Mouse (Mus musculus): ENCODE results near the gene Fkbp8. TPM values are rescaled to one million over a fixed set of nuclear protein-coding genes. Genes with fewer than 3 reads are reported as not detected.

Gene Fkbp8
- 532 and 593 TPM in 2 replicates for total RNA-seq (2014; rRNA removed)
- 343 and 360 TPM in 2 replicates for polyA plus RNA-seq (2015; fragmentation: Nextera tagmentation; extraction: Ambion mirVana)

DNA sequence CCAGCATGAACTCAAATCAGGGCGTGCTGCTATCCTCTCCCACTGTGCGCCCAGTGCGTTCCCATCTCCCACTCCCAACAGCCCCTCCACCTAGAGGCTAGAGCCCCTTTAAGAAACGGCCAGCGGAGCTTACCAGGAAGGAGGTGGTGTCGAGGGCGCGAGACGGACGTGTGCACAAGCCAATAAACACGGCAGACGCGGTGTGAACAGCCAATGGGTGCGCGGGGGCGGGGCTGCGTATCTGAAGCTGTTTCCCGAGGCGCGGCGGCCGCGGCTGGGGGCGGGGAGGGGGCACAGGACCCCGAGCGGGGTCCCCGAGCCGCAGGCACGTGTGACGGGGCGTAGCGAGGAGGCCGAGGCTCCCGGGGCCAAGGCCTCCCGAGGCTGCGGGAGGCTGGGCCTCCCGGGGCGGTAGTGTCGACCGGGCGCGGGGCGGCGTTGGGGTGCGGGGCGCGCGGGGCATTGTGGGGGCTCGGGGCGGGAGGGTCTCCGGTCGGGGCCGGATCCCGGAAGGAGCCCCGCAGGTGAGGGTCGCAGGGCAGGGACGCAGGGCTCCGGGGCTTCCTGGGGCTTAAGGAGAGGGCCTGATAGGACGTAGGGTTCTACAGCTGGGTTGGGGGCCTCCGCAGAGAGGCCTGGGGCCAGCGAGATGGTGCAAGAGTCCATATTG lies at the start of gene Fkbp8, which contains the start of gene Kxd1:
TSS of gene Fkbp8 (plus strand) at position 213 of the 670 bp plus-strand sequence.
TSS of gene Kxd1 (minus strand) at position 445 of the 670 bp plus-strand sequence.
- Histone ChIP-seq H3K9ac (replicated peaks; ENCODE audit: low read length) (peak within 1 kb of the TSS; percentile 98), H3K36me3 (ENCODE audit: insufficient read depth, low read length) (peaks cover 17% of the 10 kb centered on the region), H3K4me2 (ENCODE audit: low read depth, low read length) (peak within 1 kb of the TSS; percentile 64), H3K4me1 (ENCODE audit: insufficient read depth, low read length) (peaks cover 7% of the 10 kb centered on the region; the same call in 1 of the 2 replicates), H3K27me3 (ENCODE audit: insufficient read depth, low read length) (no peaks in the 10 kb centered on the region), H3K4me3 (ENCODE audit: low read length) (peak within 1 kb of the TSS; percentile 89), H3K27ac (peak within 1 kb of the TSS; percentile 93), H3K9me3 (ENCODE audit: low read length) (no peaks in the 10 kb centered on the region)
- 3% methylated on average over 56 of the region's 61 CpGs for WGBS
- DNase-seq (ENCODE audit: low spot score): peak; percentile 97
- peak; percentile 37 for TF ChIP-seq CTCF (IDR thresholded peaks at IDR 0.05; ENCODE audit: low read depth)
- ATAC-seq: peak; percentile 94

DNA sequence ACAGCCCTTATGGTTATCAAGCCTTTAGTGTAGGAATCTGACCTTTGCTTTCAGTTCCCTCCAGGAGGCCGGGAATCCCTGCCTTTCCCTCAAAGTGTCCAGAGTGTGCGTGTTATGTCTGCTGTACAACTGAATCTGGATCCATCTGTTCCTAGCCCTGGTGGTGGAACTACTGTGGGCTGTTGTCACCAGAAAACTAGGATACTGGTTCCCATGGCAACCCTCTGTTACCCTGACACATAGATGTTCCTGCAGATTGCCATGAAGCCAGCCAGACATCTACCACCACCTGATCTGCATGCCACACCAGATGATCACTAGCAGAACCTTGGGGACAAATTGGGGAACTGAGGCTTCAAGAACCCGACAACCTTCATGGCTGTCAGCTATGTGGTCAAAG lies 45.6 kb upstream of the Fkbp8 start:
- H3K27me3 ChIP-seq (ENCODE audit: insufficient read depth, low read length): peaks cover 8% of the 10 kb centered on the region
- no peaks in the 10 kb centered on the region for H3K9me3 ChIP-seq (ENCODE audit: low read length)
- no peak overlapping the region for H3K9ac ChIP-seq (replicated peaks; ENCODE audit: low read length)
- ATAC-seq (no peak), DNase-seq (ENCODE audit: low spot score) (no peak)
- no peak overlapping the region for H3K4me3 ChIP-seq (ENCODE audit: low read length)
- H3K4me2 ChIP-seq (ENCODE audit: low read depth, low read length): no peak overlapping the region
- TF ChIP-seq CTCF (IDR thresholded peaks at IDR 0.05; ENCODE audit: low read depth): no peak
- no peak overlapping the region for H3K27ac ChIP-seq
- no peaks in the 10 kb centered on the region for H3K36me3 ChIP-seq (ENCODE audit: insufficient read depth, low read length)
- WGBS: 71% methylated on average over 3 of the region's 3 CpGs
- 0 out of 2 replicates have a peak, but pooled peaks cover 6% of the 10 kb centered on the region for H3K4me1 ChIP-seq (ENCODE audit: insufficient read depth, low read length)

DNA sequence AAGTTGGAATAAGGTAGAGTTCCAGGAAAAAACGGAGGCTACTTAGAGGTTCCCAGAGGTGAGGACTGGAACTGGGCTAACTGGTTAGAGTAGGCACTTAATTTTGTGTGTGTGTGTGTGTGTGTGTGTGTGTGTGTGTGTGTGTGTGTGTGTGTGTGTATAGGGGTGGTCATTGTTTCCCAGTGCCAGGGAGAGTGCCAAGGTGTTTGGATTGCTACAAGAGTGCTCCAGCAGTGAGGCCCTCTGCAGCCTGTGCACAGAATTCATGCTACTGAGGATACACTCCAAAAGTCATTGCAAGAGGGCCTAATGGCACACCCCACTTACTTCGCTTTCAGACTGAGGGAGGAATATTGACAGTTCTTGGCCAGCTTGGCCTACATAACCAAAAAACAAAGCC lies 44.6 kb upstream of the Fkbp8 start:
- H3K9ac ChIP-seq (replicated peaks; ENCODE audit: low read length): no peak overlapping the region
- H3K4me2 ChIP-seq (ENCODE audit: low read depth, low read length): no peak overlapping the region
- peaks cover under 1% of the 10 kb centered on the region; the same call in 1 of the 2 replicates for H3K4me1 ChIP-seq (ENCODE audit: insufficient read depth, low read length)
- TF ChIP-seq CTCF (IDR thresholded peaks at IDR 0.05; ENCODE audit: low read depth): no peak
- no peaks in the 10 kb centered on the region for H3K9me3 ChIP-seq (ENCODE audit: low read length)
- DNase-seq (ENCODE audit: low spot score) (no peak), ATAC-seq (no peak)
- 65% methylated on average over 2 of the region's 2 CpGs for WGBS
- no peaks in the 10 kb centered on the region for H3K36me3 ChIP-seq (ENCODE audit: insufficient read depth, low read length)
- H3K4me3 ChIP-seq (ENCODE audit: low read length): no peak overlapping the region
- peaks cover 8% of the 10 kb centered on the region for H3K27me3 ChIP-seq (ENCODE audit: insufficient read depth, low read length)
- no peak overlapping the region for H3K27ac ChIP-seq

- H3K36me3 ChIP-seq (ENCODE audit: insufficient read depth, low read length): no peaks in the 10 kb centered on the region
- 52% methylated on average over 7 of the region's 7 CpGs for WGBS
- peaks cover 8% of the 10 kb centered on the region; the same call in 1 of the 2 replicates for H3K4me1 ChIP-seq (ENCODE audit: insufficient read depth, low read length)
- H3K9ac ChIP-seq (replicated peaks; ENCODE audit: low read length): peak overlapping the region; percentile 72
- ATAC-seq (peak; percentile 10; the same call in 1 of the 2 replicates), DNase-seq (ENCODE audit: low spot score) (no peak)
- peak overlapping the region; percentile 56 for H3K4me3 ChIP-seq (ENCODE audit: low read length)
- 0 out of 2 replicates have a peak overlapping the region, but pooled peaks have one; percentile 60 for H3K27ac ChIP-seq
- peaks cover 34% of the 10 kb centered on the region for H3K27me3 ChIP-seq (ENCODE audit: insufficient read depth, low read length)
- H3K4me2 ChIP-seq (ENCODE audit: low read depth, low read length): peak overlapping the region; percentile 63
- H3K9me3 ChIP-seq (ENCODE audit: low read length): no peaks in the 10 kb centered on the region
- TF ChIP-seq CTCF (IDR thresholded peaks at IDR 0.05; ENCODE audit: low read depth): no peak
Measured at GRCm38 (mm10) chr8:70486191-70486681, 41.3 kb upstream of the Fkbp8 start.

- peaks cover 8% of the 10 kb centered on the region; the same call in 1 of the 2 replicates for H3K4me1 ChIP-seq (ENCODE audit: insufficient read depth, low read length)
- peak within 1 kb of the TSS; percentile 60; the same call in 1 of the 2 replicates for H3K27ac ChIP-seq
- peak within 1 kb of the TSS; percentile 72 for H3K9ac ChIP-seq (replicated peaks; ENCODE audit: low read length)
- peak; percentile 72 for DNase-seq (ENCODE audit: low spot score)
- TF ChIP-seq CTCF (IDR thresholded peaks at IDR 0.05; ENCODE audit: low read depth): no peak
- peak within 1 kb of the TSS; percentile 63 for H3K4me2 ChIP-seq (ENCODE audit: low read depth, low read length)
- peak within 1 kb of the TSS; percentile 56 for H3K4me3 ChIP-seq (ENCODE audit: low read length)
- ATAC-seq: peak; percentile 74
- H3K27me3 ChIP-seq (ENCODE audit: insufficient read depth, low read length): peaks cover 42% of the 10 kb centered on the region
- 4% methylated on average over 33 of the region's 33 CpGs for WGBS
- no peaks in the 10 kb centered on the region for H3K36me3 ChIP-seq (ENCODE audit: insufficient read depth, low read length)
- no peaks in the 10 kb centered on the region for H3K9me3 ChIP-seq (ENCODE audit: low read length)
Measured at GRCm38 (mm10) chr8:70486941-70487520, 40.5 kb upstream of the Fkbp8 start, which contains the start of gene Tmem59l. TSS of gene Tmem59l (minus strand) at chr8:70487358.

- TF ChIP-seq CTCF (IDR thresholded peaks at IDR 0.05; ENCODE audit: low read depth): no peak
- Histone ChIP-seq H3K4me1 (ENCODE audit: insufficient read depth, low read length) (peaks cover 8% of the 10 kb centered on the region; the same call in 1 of the 2 replicates), H3K27me3 (ENCODE audit: insufficient read depth, low read length) (peaks cover 51% of the 10 kb centered on the region), H3K4me3 (ENCODE audit: low read length) (peak overlapping the region; percentile 56), H3K9me3 (ENCODE audit: low read length) (no peaks in the 10 kb centered on the region), H3K9ac (replicated peaks; ENCODE audit: low read length) (peak overlapping the region; percentile 33), H3K4me2 (ENCODE audit: low read depth, low read length) (peak overlapping the region; percentile 63), H3K36me3 (ENCODE audit: insufficient read depth, low read length) (no peaks in the 10 kb centered on the region), H3K27ac (no peak overlapping the region)
- ATAC-seq (no peak), DNase-seq (ENCODE audit: low spot score) (no peak)
- 2% methylated on average over 44 of the region's 55 CpGs for WGBS
Measured at GRCm38 (mm10) chr8:70487993-70488796, 39.3 kb upstream of the Fkbp8 start.

All from hindbrain, postnatal 0 days (tissue).